Mouse (Mus musculus): ENCODE data around the gene Samd7. TPM values are rescaled to one million over a fixed set of nuclear protein-coding genes. Genes with fewer than 3 reads are reported as not detected.
A peak's percentile ranks its signal among the peaks of the same experiment; 100 is the strongest.
"Not testable (repeated sequence)": the region's sequence is repeated elsewhere in the genome, so short reads cannot be mapped to it uniquely, and the experiment has no call there.

The Samd7 gene
- polyA plus RNA-seq (2011; ENCODE audit: insufficient read depth, insufficient read length, low replicate concordance, missing spikeins): not detected in 2 replicates

DNA sequence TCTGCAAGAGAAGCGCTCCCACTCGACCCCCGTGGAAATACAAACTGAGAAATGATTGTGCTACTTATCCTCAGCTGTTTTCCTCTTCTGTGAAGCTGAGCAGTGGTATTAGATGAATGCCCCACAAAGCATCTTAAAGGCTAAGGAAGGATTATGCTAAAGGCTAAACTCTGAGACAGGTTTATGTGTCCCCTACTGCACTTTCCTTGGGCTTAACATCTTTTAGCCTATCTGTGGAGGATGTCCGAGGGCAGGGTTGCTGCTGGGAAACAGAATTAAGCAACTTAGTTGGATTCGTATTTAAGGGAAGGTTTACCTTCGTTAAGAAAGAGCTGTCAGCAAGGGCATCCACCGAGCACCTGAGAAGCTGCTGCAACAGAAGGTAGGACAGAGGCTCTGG, at the start of gene Samd7:
Gene Samd7, plus strand, starts transcription at position 288 of the 400 bp plus-strand sequence.
- no peak within 1 kb of the TSS for H3K4me3 ChIP-seq (replicated peaks; ENCODE audit: control insufficient read depth, low read depth, low read length)
- 72% methylated on average over 7 of the region's 7 CpGs for WGBS

DNA sequence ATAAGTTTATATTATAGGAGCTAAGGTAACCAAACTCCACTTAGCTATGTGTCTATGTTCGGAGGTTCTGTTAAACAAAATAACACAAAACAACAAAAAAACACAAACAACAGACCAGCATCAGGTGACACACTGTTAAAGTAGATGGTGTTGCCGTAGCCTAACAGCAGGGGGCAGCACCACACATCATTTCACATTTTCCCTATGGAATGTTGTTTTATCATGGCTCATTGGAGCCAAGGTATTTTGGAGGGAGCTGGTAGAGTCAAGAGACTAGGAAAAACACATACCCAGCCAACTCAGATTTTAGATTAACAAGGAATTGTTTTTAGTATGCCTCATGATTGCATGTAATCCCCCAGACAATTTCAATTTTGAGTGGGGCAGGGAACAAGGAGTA, 49.7 kb upstream of the Samd7 start:
- peak; percentile 34 for TF ChIP-seq CTCF (IDR thresholded peaks at IDR 0.05; ENCODE audit: control insufficient read depth, insufficient read depth, low read length)
- no peak for TF ChIP-seq POLR2A (IDR thresholded peaks at IDR 0.05; ENCODE audit: borderline replicate concordance, control insufficient read depth, low read depth, low read length)
- Histone ChIP-seq H3K27ac (ENCODE audit: control insufficient read depth, insufficient read depth, low read depth, low read length, poor library complexity) (no peak overlapping the region), H3K4me3 (replicated peaks; ENCODE audit: control insufficient read depth, low read depth, low read length) (no peak overlapping the region), H3K4me1 (ENCODE audit: control insufficient read depth, insufficient read depth, low read length) (no peaks in the 10 kb centered on the region)
- 16% methylated on average over 2 of the region's 2 CpGs for WGBS

More for the DNA sequence above, at the start of gene Samd7:
- Histone ChIP-seq H3K4me1 (ENCODE audit: control insufficient read depth, insufficient read depth, low read length) (no peaks in the 10 kb centered on the region), H3K27ac (ENCODE audit: control insufficient read depth, insufficient read depth, low read depth, low read length, poor library complexity) (no peak within 1 kb of the TSS)
- TF ChIP-seq CTCF (IDR thresholded peaks at IDR 0.05; ENCODE audit: control insufficient read depth, insufficient read depth, low read length): no peak
- TF ChIP-seq POLR2A (IDR thresholded peaks at IDR 0.05; ENCODE audit: borderline replicate concordance, control insufficient read depth, low read depth, low read length): no peak

DNA sequence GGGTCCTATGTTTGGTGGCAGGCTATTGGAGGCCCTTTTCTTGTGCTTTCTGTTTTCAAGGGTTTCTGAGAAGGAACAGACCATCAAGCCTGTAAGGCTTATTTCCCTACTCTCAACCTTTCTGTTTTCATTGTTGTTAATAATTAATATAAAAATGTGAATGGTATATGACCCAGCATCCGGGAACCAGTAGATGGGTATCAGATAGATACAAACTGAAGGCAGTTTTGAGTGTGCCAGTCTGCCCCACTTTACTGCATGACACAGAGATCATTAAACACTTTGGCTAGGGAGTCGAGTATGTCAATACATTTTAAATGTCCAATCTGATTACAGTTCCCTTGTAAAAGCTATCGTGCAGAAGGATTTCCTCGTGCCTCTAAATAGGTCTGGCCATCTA, 48.2 kb upstream of the Samd7 start:
- Histone ChIP-seq H3K4me1 (ENCODE audit: control insufficient read depth, insufficient read depth, low read length) (no peaks in the 10 kb centered on the region), H3K4me3 (replicated peaks; ENCODE audit: control insufficient read depth, low read depth, low read length) (no peak overlapping the region), H3K27ac (ENCODE audit: control insufficient read depth, insufficient read depth, low read depth, low read length, poor library complexity) (no peak overlapping the region)
- TF ChIP-seq POLR2A (IDR thresholded peaks at IDR 0.05; ENCODE audit: borderline replicate concordance, control insufficient read depth, low read depth, low read length) (no peak), CTCF (IDR thresholded peaks at IDR 0.05; ENCODE audit: control insufficient read depth, insufficient read depth, low read length) (no peak)
- WGBS: 73% methylated on average over 4 of the region's 4 CpGs

DNA sequence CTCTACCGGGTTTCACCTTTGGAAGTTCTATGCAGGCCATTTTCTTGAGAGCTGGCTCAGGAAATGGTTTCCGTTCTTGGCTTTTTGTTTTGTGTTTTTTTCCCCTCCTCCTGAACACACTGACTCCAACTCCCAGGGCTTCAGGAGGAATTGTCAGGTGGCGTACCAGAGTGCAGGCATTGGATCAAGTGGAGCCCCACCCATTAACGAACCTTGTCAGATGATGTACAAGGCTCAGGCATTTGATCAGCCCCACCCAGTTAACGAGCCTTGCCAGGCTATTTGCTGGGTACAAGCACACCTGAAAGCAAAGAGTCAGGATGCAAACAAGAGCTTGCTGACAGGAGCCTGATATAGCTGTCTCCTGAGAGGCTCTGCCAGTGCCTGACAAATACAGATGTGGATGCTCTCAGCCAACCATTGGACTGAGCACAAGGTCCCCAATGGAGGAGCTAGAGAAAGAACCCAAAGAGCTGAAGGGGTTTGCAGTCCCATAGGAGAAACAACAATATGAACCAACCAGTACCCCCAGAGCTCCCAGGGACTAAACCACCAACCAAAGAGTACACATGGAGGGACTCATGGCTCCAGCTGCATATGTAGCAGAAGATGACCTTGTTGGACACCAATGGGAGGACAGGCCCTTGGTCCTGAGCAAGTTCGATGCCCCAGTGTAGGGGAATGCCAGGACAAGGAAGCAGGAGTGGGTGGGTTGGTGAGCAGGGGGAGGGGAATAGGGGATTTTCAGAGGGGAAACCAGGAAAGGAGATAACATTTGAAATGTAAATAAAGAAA, 46.2 kb upstream of the Samd7 start, which contains the start of gene Lrrc31:
Gene Lrrc31, minus strand, starts transcription at position 133 of the 795 bp plus-strand sequence.
- not testable (repeated sequence) for H3K27ac ChIP-seq (ENCODE audit: control insufficient read depth, insufficient read depth, low read depth, low read length, poor library complexity); H3K4me1 ChIP-seq (ENCODE audit: control insufficient read depth, insufficient read depth, low read length); H3K4me3 ChIP-seq (replicated peaks; ENCODE audit: control insufficient read depth, low read depth, low read length)
- WGBS: 77% methylated on average over 6 of the region's 6 CpGs

DNA sequence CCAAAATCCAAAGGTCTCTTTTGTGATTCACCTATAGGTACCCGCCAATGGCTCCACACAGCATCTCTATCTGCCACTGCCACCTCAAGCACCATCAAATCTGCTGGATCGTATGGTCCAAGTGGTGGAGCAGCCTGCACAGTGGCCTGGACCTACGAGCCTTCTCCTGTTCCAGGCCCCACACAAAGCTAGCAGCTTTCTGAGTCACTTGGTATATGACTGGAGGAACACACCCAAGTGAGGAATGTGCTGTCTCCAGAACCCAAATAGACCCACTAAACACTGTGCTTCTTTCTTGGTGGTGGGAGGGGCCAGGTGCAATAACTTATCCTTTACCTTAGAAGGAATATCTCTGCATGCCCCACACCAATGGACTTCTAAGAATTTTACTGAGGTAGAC, 40.1 kb upstream of the Samd7 start:
- TF ChIP-seq CTCF (IDR thresholded peaks at IDR 0.05; ENCODE audit: control insufficient read depth, insufficient read depth, low read length) (no peak), POLR2A (IDR thresholded peaks at IDR 0.05; ENCODE audit: borderline replicate concordance, control insufficient read depth, low read depth, low read length) (no peak)
- H3K27ac ChIP-seq (ENCODE audit: control insufficient read depth, insufficient read depth, low read depth, low read length, poor library complexity): no peak overlapping the region
- H3K4me3 ChIP-seq (replicated peaks; ENCODE audit: control insufficient read depth, low read depth, low read length): no peak overlapping the region
- WGBS: 73% methylated on average over 3 of the region's 3 CpGs
- H3K4me1 ChIP-seq (ENCODE audit: control insufficient read depth, insufficient read depth, low read length): no peaks in the 10 kb centered on the region; the same call in 1 of the 2 replicates

DNA sequence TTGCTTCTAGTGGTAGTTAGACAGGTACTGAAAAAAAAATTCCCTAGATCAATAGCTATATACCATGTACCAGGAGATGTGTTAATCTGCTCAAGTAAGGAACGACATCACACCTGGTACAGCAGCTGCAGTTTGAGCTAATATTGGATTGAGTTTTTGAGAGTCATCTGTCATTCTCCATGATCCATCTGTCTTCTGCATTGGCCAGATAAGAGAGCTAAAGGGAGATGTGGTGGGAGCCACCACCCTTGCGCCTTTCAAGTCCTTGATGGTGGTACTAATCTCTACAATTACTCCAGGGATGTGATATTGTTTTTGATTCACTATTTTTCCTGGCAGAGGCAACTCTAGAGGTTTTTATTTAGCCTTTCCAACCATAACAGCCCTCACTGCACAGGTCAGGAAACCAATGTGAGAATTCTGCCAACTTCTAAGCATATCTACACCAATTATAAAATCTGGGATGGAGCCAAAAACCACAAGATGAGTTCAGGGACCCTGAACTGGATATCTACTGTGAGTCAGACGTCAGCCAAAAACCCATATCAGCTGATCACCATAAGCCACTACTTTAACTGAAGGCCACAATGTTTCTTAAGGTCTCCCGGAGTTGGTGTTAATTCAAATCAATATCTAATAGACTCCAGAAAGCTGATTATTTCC, 39.3 kb upstream of the Samd7 start:
- H3K4me3 ChIP-seq (replicated peaks; ENCODE audit: control insufficient read depth, low read depth, low read length): no peak overlapping the region
- H3K27ac ChIP-seq (ENCODE audit: control insufficient read depth, insufficient read depth, low read depth, low read length, poor library complexity): no peak overlapping the region
- WGBS: 26% methylated on average over 4 of the region's 4 CpGs
- H3K4me1 ChIP-seq (ENCODE audit: control insufficient read depth, insufficient read depth, low read length): no peaks in the 10 kb centered on the region; the same call in 1 of the 2 replicates
- no peak for TF ChIP-seq CTCF (IDR thresholded peaks at IDR 0.05; ENCODE audit: control insufficient read depth, insufficient read depth, low read length)
- no peak for TF ChIP-seq POLR2A (IDR thresholded peaks at IDR 0.05; ENCODE audit: borderline replicate concordance, control insufficient read depth, low read depth, low read length)

DNA sequence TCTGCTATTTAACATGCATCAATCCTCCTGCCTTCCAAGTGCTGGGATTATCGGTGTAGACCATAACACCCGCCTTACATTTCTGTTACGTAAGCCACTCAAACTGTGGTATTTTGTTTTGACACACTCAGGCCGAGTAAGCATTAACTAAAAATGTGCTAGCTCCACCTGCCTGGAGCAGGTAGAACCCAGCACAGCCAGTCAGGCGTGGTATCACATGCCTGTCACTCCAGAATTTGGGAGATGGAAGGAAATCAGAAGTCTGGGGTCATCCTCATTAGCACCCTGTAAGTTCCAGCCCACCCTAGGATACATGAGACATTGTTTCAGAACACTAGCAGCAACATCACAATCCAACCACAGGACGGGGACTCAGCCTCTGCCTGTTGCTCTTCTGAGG, 35.9 kb upstream of the Samd7 start:
- Histone ChIP-seq H3K27ac (ENCODE audit: control insufficient read depth, insufficient read depth, low read depth, low read length, poor library complexity) (no peak overlapping the region), H3K4me1 (ENCODE audit: control insufficient read depth, insufficient read depth, low read length) (no peaks in the 10 kb centered on the region; the same call in 1 of the 2 replicates), H3K4me3 (replicated peaks; ENCODE audit: control insufficient read depth, low read depth, low read length) (no peak overlapping the region)
- 67% methylated on average over 6 of the region's 6 CpGs for WGBS
- TF ChIP-seq CTCF (IDR thresholded peaks at IDR 0.05; ENCODE audit: control insufficient read depth, insufficient read depth, low read length): no peak
- no peak for TF ChIP-seq POLR2A (IDR thresholded peaks at IDR 0.05; ENCODE audit: borderline replicate concordance, control insufficient read depth, low read depth, low read length)

DNA sequence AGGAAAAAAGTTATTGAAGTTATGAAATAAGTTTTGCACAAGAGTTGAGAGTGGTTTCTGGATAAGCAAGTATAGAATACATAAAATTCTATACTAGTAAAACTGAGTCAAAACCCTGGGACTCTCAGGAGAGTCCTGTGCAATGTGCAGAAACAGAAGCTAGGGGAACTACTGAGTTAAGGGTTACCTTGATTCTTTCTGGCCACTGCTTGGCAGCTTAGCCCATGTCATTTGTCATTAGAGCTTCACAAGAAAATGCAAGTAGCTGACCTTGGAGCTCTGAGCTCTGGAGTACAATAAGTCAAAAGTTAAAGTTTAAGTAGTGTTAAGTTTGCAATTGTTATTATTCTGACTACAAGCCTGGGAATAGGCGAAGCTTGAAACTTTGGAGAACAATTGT, 32.8 kb upstream of the Samd7 start:
- TF ChIP-seq POLR2A (IDR thresholded peaks at IDR 0.05; ENCODE audit: borderline replicate concordance, control insufficient read depth, low read depth, low read length): no peak
- no peak for TF ChIP-seq CTCF (IDR thresholded peaks at IDR 0.05; ENCODE audit: control insufficient read depth, insufficient read depth, low read length)
- Histone ChIP-seq H3K4me1 (ENCODE audit: control insufficient read depth, insufficient read depth, low read length) (no peaks in the 10 kb centered on the region), H3K4me3 (replicated peaks; ENCODE audit: control insufficient read depth, low read depth, low read length) (no peak overlapping the region), H3K27ac (ENCODE audit: control insufficient read depth, insufficient read depth, low read depth, low read length, poor library complexity) (no peak overlapping the region)
- 84% methylated on average over 1 of the region's 1 CpGs for WGBS
